Mouse (Mus musculus) lung, embryonic 14.5 days (tissue): ENCODE measurements at regions not wholly inside any gene's neighbourhood (a gene's known extent, or its start where the extent isn't known, plus 50 kb on each side); places are given as distances from the start of the nearest gene placed in this dataset.
"Not testable (repeated sequence)": the region's sequence is repeated elsewhere in the genome, so short reads cannot be mapped to it uniquely, and the experiment has no call there.

Experiments
- ATAC-seq: fragments of 200-750 bp; cut with Nextera tagmentation; 2 replicates; pipeline ENCODE4 v1.8.0; 2017; ENCODE audit warnings: mild to moderate bottlenecking, moderate TSS enrichment, moderate library complexity; ENCODE audit not compliant: insufficient read depth
- DNase-seq: peaks from one replicate; pipeline ENCODE4 v3.0.0-alpha.2; 2015
- H3K27ac ChIP-seq: fragments of 300-500 bp; sonication (generic); 2 replicates; pipeline ENCODE4 v1.5.1; 2014; ENCODE audit warnings: low read depth, mild to moderate bottlenecking, moderate library complexity
- H3K27me3 ChIP-seq: fragments of 300-500 bp; sonication (generic); 2 replicates; pipeline ENCODE4 v1.6.1; 2014; ENCODE audit warnings: low read length, control low read depth; ENCODE audit not compliant: insufficient read depth
- H3K36me3 ChIP-seq: fragments of 300-500 bp; sonication (generic); 2 replicates; pipeline ENCODE4 v1.6.1; 2014; ENCODE audit warnings: control low read depth; ENCODE audit not compliant: insufficient read depth
- H3K4me1 ChIP-seq: fragments of 300-500 bp; sonication (generic); 2 replicates; pipeline ENCODE4 v1.6.1; 2014; ENCODE audit warnings: antibody characterized with exemption, control low read depth; ENCODE audit not compliant: insufficient read depth
- H3K4me2 ChIP-seq: fragments of 300-500 bp; sonication (generic); 2 replicates; pipeline ENCODE4 v1.6.1; 2014; ENCODE audit warnings: mild to moderate bottlenecking
- H3K4me3 ChIP-seq: fragments of 300-500 bp; sonication (generic); 2 replicates; pipeline ENCODE4 v1.5.1; 2014; ENCODE audit warnings: low read depth, low read length
- H3K9ac ChIP-seq: fragments of 300-500 bp; sonication (generic); 2 replicates; pipeline ENCODE4 v1.6.1; 2014
- H3K9me3 ChIP-seq: fragments of 300-500 bp; sonication (generic); 2 replicates; pipeline ENCODE4 v1.6.1; 2016; ENCODE audit warnings: low read depth, low read length, control low read depth
- CTCF ChIP-seq: IDR thresholded peaks from 2 replicates; pipeline ENCODE4 v1.5.1; 2016; ENCODE audit warnings: antibody characterized with exemption, low read depth
- WGBS: fragments of 180-500 bp; shearing (Covaris S2); extraction: QIAGEN DNeasy Blood & Tissue Kit; methylation state at CpG from one replicate; pipeline ENCODE4 v1.1.7; 2014; 5-methylcytosine and 5-hydroxymethylcytosine counted together

GRCm38 (mm10) chr14:61757086-61757822, 150.0 kb downstream of the Kcnrg start:
- peak overlapping the region; percentile 64 for H3K27ac ChIP-seq
- H3K9me3 ChIP-seq: no peaks in the 10 kb centered on the region
- WGBS: 6% methylated on average over 14 of the region's 15 CpGs
- TF ChIP-seq CTCF: no peak
- H3K4me1 ChIP-seq: no peaks in the 10 kb centered on the region
- no peaks in the 10 kb centered on the region for H3K27me3 ChIP-seq
- H3K4me2 ChIP-seq: peak overlapping the region; percentile 52
- DNase-seq (peak; percentile 85), ATAC-seq (peak; percentile 93)
- no peaks in the 10 kb centered on the region for H3K36me3 ChIP-seq
- peak overlapping the region; percentile 31; the same call in 1 of the 2 replicates for H3K9ac ChIP-seq
- no peak overlapping the region; the same call in 1 of the 2 replicates for H3K4me3 ChIP-seq

- ATAC-seq (no peak), DNase-seq (no peak)
- WGBS: 33% methylated on average over 7 of the region's 7 CpGs
- no peaks in the 10 kb centered on the region for H3K36me3 ChIP-seq
- H3K9ac ChIP-seq: no peak overlapping the region
- H3K27me3 ChIP-seq: no peaks in the 10 kb centered on the region
- no peaks in the 10 kb centered on the region for H3K9me3 ChIP-seq
- no peak overlapping the region for H3K4me3 ChIP-seq
- H3K4me2 ChIP-seq: peak overlapping the region; percentile 52
- H3K4me1 ChIP-seq: no peaks in the 10 kb centered on the region
- TF ChIP-seq CTCF: no peak
- peak overlapping the region; percentile 64; the same call in 1 of the 2 replicates for H3K27ac ChIP-seq
These were observed 150.5 kb downstream of the Kcnrg start for GRCm38 (mm10) chr14:61757823-61758175.

GRCm38 (mm10) chr14:61758586-61758985, 151.3 kb downstream of the Kcnrg start:
- H3K9ac ChIP-seq: no peak overlapping the region
- no peaks in the 10 kb centered on the region for H3K4me1 ChIP-seq
- no peak for TF ChIP-seq CTCF
- no peaks in the 10 kb centered on the region for H3K9me3 ChIP-seq
- 82% methylated on average over 5 of the region's 5 CpGs for WGBS
- ATAC-seq (no peak), DNase-seq (no peak)
- H3K36me3 ChIP-seq: no peaks in the 10 kb centered on the region
- H3K4me2 ChIP-seq: no peak overlapping the region
- H3K27ac ChIP-seq: no peak overlapping the region
- H3K27me3 ChIP-seq: no peaks in the 10 kb centered on the region
- no peak overlapping the region for H3K4me3 ChIP-seq

- ATAC-seq, H3K27me3 ChIP-seq, H3K36me3 ChIP-seq, DNase-seq, H3K27ac ChIP-seq, H3K4me1 ChIP-seq, H3K4me2 ChIP-seq, H3K9me3 ChIP-seq, H3K9ac ChIP-seq, H3K4me3 ChIP-seq: not testable (repeated sequence)
- WGBS: 72% methylated on average over 12 of the region's 12 CpGs
These were observed 152.9 kb downstream of the Kcnrg start for GRCm38 (mm10) chr14:61760176-61760575.

- Histone ChIP-seq H3K9me3 (no peaks in the 10 kb centered on the region), H3K27ac (no peak overlapping the region), H3K9ac (no peak overlapping the region), H3K27me3 (no peaks in the 10 kb centered on the region), H3K4me1 (no peaks in the 10 kb centered on the region), H3K36me3 (no peaks in the 10 kb centered on the region), H3K4me3 (no peak overlapping the region), H3K4me2 (no peak overlapping the region)
- DNase-seq (no peak), ATAC-seq (no peak)
- TF ChIP-seq CTCF: no peak
- WGBS: 76% methylated on average over 5 of the region's 5 CpGs
These were observed 154.8 kb downstream of the Kcnrg start for GRCm38 (mm10) chr14:61762076-61762475.

- Histone ChIP-seq H3K36me3 (no peaks in the 10 kb centered on the region), H3K27me3 (no peaks in the 10 kb centered on the region), H3K4me1 (no peaks in the 10 kb centered on the region), H3K27ac (no peak overlapping the region), H3K4me2 (no peak overlapping the region), H3K9me3 (no peaks in the 10 kb centered on the region), H3K4me3 (no peak overlapping the region), H3K9ac (no peak overlapping the region)
- no peak for DNase-seq
- no peak for ATAC-seq
- 74% methylated on average over 5 of the region's 5 CpGs for WGBS
- TF ChIP-seq CTCF: no peak
These were observed 162.6 kb downstream of the Kcnrg start for GRCm38 (mm10) chr14:61769881-61770280.

GRCm38 (mm10) chr14:61774171-61774570, 166.9 kb downstream of the Kcnrg start:
- H3K27ac ChIP-seq: no peak overlapping the region
- no peak overlapping the region for H3K4me3 ChIP-seq
- H3K27me3 ChIP-seq: no peaks in the 10 kb centered on the region
- H3K9ac ChIP-seq: no peak overlapping the region
- no peak for TF ChIP-seq CTCF
- H3K36me3 ChIP-seq: no peaks in the 10 kb centered on the region
- H3K4me2 ChIP-seq: no peak overlapping the region
- no peaks in the 10 kb centered on the region for H3K4me1 ChIP-seq
- ATAC-seq (no peak), DNase-seq (no peak)
- H3K9me3 ChIP-seq: no peaks in the 10 kb centered on the region
- 84% methylated on average over 3 of the region's 3 CpGs for WGBS

- no peak overlapping the region for H3K9ac ChIP-seq
- no peaks in the 10 kb centered on the region for H3K9me3 ChIP-seq
- H3K27me3 ChIP-seq: no peaks in the 10 kb centered on the region
- no peak for TF ChIP-seq CTCF
- no peak overlapping the region for H3K4me3 ChIP-seq
- H3K36me3 ChIP-seq: no peaks in the 10 kb centered on the region
- H3K27ac ChIP-seq: no peak overlapping the region
- 60% methylated on average over 5 of the region's 5 CpGs for WGBS
- DNase-seq: no peak
- no peak overlapping the region for H3K4me2 ChIP-seq
- no peaks in the 10 kb centered on the region for H3K4me1 ChIP-seq
- ATAC-seq: no peak
These were observed 171.4 kb downstream of the Kcnrg start for GRCm38 (mm10) chr14:61778618-61779017.
